Mouse (Mus musculus) ovary, postnatal 14 days (tissue): ENCODE results near the gene Scn2a.

Experiments used
- DNase-seq: peaks from one replicate; pipeline ENCODE4 v3.0.0; 2022; ENCODE audit warnings: low spot score

Gene Scn2a

GRCm38 (mm10) chr2:65620556-65621166, at the start of gene Scn2a:
Gene Scn2a (plus strand): TSS chr2:65620771.
- DNase-seq, result peak; percentile 4

- DNase-seq, result no peak
These were observed 32.9 kb upstream of the Scn2a start for GRCm38 (mm10) chr2:65587679-65588078.

- DNase-seq, result no peak
These were observed 12.8 kb upstream of the Scn2a start for GRCm38 (mm10) chr2:65607813-65608212.

GRCm38 (mm10) chr2:65611887-65612286, 8.7 kb upstream of the Scn2a start:
- DNase-seq, result no peak

- peak; percentile 14 for DNase-seq
These were observed 790 bp upstream of the Scn2a start for GRCm38 (mm10) chr2:65619781-65620180.

GRCm38 (mm10) chr2:65621254-65621653, 683 bp downstream of the Scn2a start:
- DNase-seq, result no peak

- no peak for DNase-seq
These were observed 1.3 kb downstream of the Scn2a start for GRCm38 (mm10) chr2:65621838-65622237.

- DNase-seq, result no peak
These were observed 32.1 kb downstream of the Scn2a start for GRCm38 (mm10) chr2:65652636-65653035.

GRCm38 (mm10) chr2:65657031-65657430, 36.5 kb downstream of the Scn2a start:
- no peak for DNase-seq

- DNase-seq, result no peak
These were observed 37.9 kb downstream of the Scn2a start for GRCm38 (mm10) chr2:65658430-65658829.

- DNase-seq, result no peak
These were observed 43.3 kb downstream of the Scn2a start for GRCm38 (mm10) chr2:65663892-65664291.

GRCm38 (mm10) chr2:65664481-65664880, 43.9 kb downstream of the Scn2a start:
- DNase-seq, result no peak

- DNase-seq, result no peak
These were observed 44.6 kb downstream of the Scn2a start for GRCm38 (mm10) chr2:65665180-65665579.

GRCm38 (mm10) chr2:65667590-65668436, 47.2 kb downstream of the Scn2a start:
- DNase-seq, result no peak

GRCm38 (mm10) chr2:65668437-65669135, 48.0 kb downstream of the Scn2a start:
- peak; percentile 43 for DNase-seq

GRCm38 (mm10) chr2:65669561-65669960, 49.0 kb downstream of the Scn2a start:
- no peak for DNase-seq

GRCm38 (mm10) chr2:65670153-65670817, 49.7 kb downstream of the Scn2a start:
- no peak for DNase-seq

GRCm38 (mm10) chr2:65679621-65680020, 59.0 kb downstream of the Scn2a start:
- DNase-seq, result no peak

- no peak for DNase-seq
These were observed 64.6 kb downstream of the Scn2a start for GRCm38 (mm10) chr2:65685151-65685550.

- no peak for DNase-seq
These were observed 70.0 kb downstream of the Scn2a start for GRCm38 (mm10) chr2:65690456-65691184.

- DNase-seq, result no peak
These were observed 73.9 kb downstream of the Scn2a start for GRCm38 (mm10) chr2:65694485-65694884.

GRCm38 (mm10) chr2:65695061-65695460, 74.5 kb downstream of the Scn2a start:
- no peak for DNase-seq
